Mouse (Mus musculus) retina, adult 2 months (tissue): Measurements from ENCODE around the gene Ccr1.

Source experiments
- DNase-seq: peaks from one replicate; pipeline ENCODE4 v3.0.0-alpha.2; 2012; ENCODE audit warnings: low read depth, low spot score

The Ccr1 gene

GRCm38 (mm10) chr9:123956892-123957291 lies 11.6 kb downstream of the Ccr1 start:
- DNase-seq: no peak

DNA sequence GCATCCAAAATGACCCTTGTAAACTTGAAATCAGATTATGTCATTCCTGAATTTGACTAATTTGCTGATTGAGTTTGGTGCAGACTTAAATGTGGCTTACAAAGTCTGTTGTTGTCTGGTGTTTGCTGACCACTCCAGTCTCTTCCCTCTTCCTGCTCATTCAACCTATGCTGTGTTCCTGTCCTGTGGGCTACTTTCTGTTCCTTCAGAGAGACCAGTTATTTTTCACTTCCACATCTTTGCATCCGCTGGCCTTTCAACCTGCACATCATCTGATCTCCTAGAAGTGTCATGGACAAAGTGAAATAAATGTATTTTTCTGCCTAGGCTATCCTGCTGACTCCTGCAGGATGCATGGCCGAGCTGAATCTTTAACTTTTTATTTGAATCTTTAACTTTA lies 14.9 kb downstream of the Ccr1 start:
- no peak for DNase-seq

DNA sequence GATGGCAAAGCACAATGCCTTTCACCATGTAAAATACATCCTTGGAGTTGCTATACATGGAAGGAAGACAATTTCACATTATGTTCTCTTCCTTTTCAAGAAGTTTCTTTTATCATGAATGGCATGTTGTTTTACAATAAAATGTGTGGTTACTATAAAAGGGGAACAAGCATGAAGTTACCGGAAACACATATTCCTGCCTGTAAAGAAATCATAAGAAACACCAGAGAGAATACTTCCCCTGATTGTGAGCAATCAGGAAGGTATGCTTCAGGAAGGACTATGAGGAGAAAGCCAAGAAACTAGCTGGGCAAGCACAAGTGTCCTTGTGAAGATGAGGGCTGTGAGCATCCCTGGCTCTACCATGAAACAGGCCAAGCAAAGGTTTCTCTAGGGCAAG lies 17.3 kb downstream of the Ccr1 start:
- no peak for DNase-seq

DNA sequence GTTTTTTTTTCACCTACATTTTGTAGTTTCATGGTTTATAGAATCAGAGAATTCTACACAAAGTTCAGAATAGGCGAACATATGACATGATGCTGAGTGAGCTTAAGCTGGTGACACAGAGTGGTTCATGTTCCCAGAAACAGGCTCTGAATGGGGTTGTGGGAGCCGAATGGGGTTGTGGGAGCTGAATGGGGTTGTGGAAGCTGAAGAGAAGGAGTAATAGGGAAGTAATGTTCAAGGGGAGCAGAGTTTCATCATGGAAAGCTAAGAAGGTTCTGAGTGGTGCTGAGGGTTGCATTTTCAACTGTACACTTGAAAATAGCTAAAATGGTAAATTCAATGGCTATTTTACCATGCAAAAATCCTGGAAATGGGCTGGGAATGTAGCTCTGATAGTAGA lies 19.1 kb downstream of the Ccr1 start:
- DNase-seq: no peak

GRCm38 (mm10) chr9:123947815-123948214 lies 20.7 kb downstream of the Ccr1 start:
- DNase-seq: no peak

- DNase-seq: no peak
These were observed 26.5 kb downstream of the Ccr1 start for GRCm38 (mm10) chr9:123942025-123942424.

DNA sequence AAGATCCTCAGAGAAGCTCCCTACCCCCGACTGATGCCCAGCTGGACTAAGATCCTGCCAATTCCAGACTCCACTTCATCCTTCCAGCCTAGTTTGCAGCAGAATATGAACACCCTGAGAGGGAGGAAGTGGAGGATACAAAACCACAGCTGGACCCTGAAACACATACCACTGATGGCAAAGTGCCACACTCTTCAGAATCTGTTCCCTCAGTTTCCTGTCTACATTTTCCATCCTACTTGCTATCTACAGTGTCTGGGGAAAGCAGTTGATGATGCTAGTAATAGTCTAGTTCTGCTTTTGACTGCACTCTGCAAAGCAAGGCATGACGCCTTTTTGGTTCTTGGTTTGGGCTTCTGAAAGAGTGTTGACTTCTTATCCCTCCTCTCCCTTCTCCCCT lies 27.2 kb downstream of the Ccr1 start:
- no peak for DNase-seq

- no peak for DNase-seq
These were observed 27.9 kb downstream of the Ccr1 start for GRCm38 (mm10) chr9:123940628-123941027.

DNA sequence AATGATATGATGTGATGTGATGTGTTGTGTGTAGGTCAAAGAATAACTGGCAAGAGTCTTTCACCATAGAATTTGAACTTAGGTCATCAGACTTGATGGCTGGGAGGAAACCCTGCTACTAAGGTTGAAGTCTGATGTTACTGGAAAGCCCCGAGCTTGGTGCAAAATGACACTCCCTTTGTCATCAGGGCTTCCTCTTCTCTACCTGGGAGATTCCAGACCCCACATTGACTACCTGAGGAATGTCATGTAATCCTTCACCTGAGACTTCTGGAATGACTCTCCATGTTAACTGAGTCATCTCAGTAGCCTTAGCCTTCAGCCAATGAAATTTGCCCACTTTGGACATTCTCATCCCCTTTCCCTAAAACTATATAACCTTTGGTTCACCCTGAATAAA lies 28.3 kb downstream of the Ccr1 start:
- no peak for DNase-seq

GRCm38 (mm10) chr9:123937989-123938388 lies 30.5 kb downstream of the Ccr1 start:
- no peak for DNase-seq

GRCm38 (mm10) chr9:123936604-123937280 lies 31.8 kb downstream of the Ccr1 start:
- no peak for DNase-seq

DNA sequence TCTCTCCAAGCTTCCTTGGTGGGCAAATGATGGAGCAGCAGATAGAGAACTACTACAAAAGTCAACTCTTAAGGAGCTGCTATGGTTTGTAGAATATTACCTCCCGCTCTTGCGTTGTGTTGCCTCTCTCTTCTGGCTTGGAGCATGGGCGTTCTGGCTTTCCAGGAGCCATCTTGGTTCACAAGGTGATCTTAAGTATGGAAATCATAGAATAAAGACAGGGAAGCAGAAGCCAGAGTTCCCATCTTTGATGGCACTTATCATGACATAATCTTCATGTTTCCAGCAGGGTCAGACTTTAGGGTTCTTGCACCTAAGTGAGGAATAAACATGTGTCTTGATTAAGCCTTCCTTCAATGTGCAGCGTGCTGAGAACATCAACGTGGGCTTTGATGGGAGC lies 32.7 kb downstream of the Ccr1 start:
- no peak for DNase-seq

DNA sequence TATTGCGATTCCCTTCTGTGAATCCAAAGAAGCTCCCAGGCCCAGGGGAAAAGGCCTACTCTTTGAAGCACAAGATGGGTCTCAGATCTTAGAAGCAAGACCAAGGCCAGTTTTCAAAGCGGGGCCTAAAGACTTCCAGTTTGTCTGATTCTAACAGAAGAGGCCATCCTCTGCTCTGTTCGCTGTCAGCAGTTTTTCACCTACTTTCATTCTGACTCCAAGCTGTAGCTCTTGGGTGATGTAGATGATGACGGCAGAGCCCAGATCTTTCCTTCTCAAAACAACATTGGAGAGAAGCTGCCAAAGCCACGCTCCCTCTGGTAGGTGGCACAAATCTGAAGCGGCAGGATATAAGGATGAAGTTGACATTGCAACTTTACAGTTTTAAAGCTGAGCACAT lies 33.1 kb downstream of the Ccr1 start:
- no peak for DNase-seq

DNA sequence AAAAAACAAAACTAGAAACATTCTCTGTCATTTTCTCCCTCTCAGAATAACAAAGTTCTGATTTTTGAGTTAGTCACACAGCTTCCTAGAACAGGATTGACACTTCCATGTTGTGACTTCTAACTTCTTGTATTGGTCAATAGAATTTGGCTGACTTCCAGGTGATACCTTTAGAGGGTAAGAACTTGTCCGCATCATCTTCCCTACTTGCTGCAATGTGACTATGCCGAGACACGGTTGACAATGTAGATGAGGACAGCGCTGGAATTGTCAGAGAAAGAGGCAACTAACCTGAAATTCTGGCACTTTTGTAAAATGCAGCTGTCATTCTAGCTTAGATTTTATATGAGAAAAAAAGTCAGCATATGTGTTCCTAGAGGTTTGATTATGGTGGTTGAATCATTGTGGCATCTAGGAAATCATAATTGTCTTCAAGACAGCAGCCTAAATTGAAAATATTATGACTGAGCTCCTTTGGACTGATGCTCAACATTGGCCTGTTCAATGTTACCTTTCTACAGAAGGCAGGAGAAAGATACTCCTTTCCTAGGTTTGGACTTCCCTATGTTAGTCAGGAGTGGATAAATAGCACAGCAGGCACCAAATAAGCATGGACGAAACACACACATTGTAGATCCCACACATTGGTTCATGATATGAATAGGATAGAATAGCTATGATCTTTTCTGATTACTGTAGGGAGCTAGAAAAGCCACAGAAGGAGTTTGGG lies 34.6 kb downstream of the Ccr1 start:
- no peak for DNase-seq

DNA sequence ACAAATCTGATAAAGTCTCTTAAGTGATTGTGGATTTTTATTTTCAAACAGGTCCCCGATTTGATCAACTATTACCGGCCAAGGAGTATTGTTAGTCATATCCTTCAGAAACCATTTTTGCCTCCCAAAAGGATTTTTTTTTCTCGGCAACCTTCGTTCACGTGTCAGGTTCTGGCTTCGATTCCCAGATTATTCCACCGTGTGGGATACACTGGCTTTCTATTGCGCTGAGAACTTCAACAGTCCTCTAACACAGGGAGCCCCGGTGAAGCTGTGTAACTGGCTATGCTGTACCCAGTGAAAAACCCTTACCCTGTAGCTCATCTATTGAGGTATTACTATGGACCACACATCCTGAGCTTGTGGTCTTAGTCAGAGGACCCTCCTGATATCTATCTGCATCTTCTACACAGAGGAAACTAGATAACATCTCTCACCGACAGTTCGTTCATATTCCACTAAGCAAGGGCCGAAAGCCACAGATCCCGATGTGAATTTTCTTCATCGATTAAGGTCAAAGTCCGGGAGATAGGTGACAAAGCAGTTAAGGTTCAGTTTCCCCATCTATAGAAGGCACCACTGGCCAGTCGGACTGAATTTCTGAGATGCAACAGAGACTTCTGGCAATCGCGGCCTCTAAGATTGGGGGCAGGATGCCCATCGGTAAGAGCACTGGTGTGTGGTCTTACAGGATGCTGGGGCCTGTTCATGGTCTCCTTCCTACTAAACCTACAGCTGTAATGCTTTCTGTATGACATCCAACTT lies 35.4 kb downstream of the Ccr1 start:
- DNase-seq: no peak

- DNase-seq: no peak
These were observed 36.5 kb downstream of the Ccr1 start for GRCm38 (mm10) chr9:123931761-123932700.

DNA sequence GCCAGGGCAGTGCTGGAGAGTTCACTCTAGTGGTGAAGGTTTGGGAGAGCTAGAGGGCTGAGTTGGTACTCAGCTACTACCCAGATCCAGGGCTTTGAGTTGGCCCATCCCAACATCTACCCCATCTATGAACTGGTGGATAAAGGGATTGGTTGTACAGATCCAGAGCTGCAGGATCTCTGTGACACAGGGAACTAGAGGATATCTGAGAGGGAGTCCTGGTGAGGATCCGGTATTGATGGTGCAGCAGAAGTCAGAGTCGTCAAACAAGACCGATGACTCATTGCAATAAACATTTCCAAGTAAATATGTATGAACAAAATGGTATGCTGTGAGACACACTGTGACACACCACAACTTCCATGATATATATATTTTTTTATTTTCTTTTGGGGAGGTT lies 37.6 kb downstream of the Ccr1 start:
- DNase-seq: no peak

- DNase-seq: no peak
These were observed 38.0 kb downstream of the Ccr1 start for GRCm38 (mm10) chr9:123930476-123930875.

- no peak for DNase-seq
These were observed 38.6 kb downstream of the Ccr1 start for GRCm38 (mm10) chr9:123929936-123930335.

DNA sequence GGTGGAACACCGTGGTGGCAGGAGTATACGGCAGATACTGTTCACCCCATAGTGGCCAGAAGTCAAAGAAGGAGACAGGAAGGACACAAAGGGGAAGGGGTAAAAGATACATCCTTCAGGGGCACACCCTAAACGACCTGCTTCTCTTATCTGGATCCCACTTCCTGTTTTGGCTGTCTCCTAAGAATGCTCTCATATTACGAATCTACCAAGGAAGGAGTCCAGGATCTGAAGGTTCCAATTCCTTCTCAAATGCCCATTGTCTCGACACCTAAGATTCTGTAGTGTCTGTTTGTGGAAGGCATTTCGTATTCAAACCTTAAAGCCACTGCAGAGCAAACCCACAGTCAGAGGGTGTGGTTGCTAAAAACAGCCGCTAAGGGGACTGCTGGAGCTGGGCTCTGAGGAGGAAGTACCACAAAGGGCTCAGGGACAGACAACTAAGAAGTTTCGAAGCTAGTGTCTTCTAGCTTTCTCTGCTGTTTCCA lies 39.7 kb downstream of the Ccr1 start:
- DNase-seq: no peak

GRCm38 (mm10) chr9:123928118-123928758 lies 40.3 kb downstream of the Ccr1 start:
- DNase-seq: no peak
